In genomic region chr11:17052476-17053049, GRCm38 (mm10) we compare ENCODE assay signal across 8 mouse cellular contexts. TPM values are rescaled to one million over a fixed set of nuclear protein-coding genes. Genes with fewer than 3 reads are reported as not detected.
A peak's percentile ranks its signal among the peaks of the same experiment; 100 is the strongest.
DNase-seq lines count a peak whose midpoint lies in the region; ATAC-seq lines count a peak whose summit lies in the region.

No protein-coding gene starts in this region.

- peaks cover 54% of the 10 kb centered on the region for H3K79me2 ChIP-seq in macrophage (ENCODE audit: inconsistent target)

- peak overlapping the region; percentile 87 for H3K9ac ChIP-seq in forebrain, embryonic 13.5 days
- H3K9ac ChIP-seq in intestine, embryonic 15.5 days = peak overlapping the region; percentile 57

- WGBS in forebrain, embryonic 13.5 days = 18% methylated on average over 6 of the region's 6 CpGs
- 18% methylated on average over 6 of the region's 6 CpGs for WGBS in intestine, embryonic 15.5 days
- 23% methylated on average over 6 of the region's 6 CpGs for WGBS in macrophage (ENCODE audit: missing documents)

- H3K27ac ChIP-seq in forebrain, embryonic 13.5 days = peak overlapping the region; percentile 77
- peak overlapping the region; percentile 77; the same call in 1 of the 2 replicates for H3K27ac ChIP-seq in intestine, embryonic 15.5 days
- H3K27ac ChIP-seq in macrophage = peak overlapping the region; percentile 98

- ATAC-seq in forebrain, embryonic 13.5 days = 0 out of 2 replicates have a peak, but pooled peaks have one; percentile 1
- no peak; the same call in 1 of the 2 replicates for ATAC-seq in intestine, embryonic 15.5 days

- DNase-seq in heart, adult 11 months = peak; percentile 87
- no peak for DNase-seq in heart, postnatal 36 days
- DNase-seq in brain, embryonic 18.5 days (ENCODE audit: low read depth, low spot score) = peak; percentile 3
- DNase-seq in telencephalon, adult 2 months (ENCODE audit: low read depth, low spot score) = peak; percentile 35
- no peak for DNase-seq in natural killer cell, adult 2 months (ENCODE audit: low spot score in 2 of 2)

- H3K4me1 ChIP-seq in forebrain, embryonic 13.5 days = peaks cover 17% of the 10 kb centered on the region
- no peaks in the 10 kb centered on the region for H3K4me1 ChIP-seq in intestine, embryonic 15.5 days (replicated peaks)

- peak overlapping the region; percentile 74 for H3K4me3 ChIP-seq in forebrain, embryonic 13.5 days
- H3K4me3 ChIP-seq in intestine, embryonic 15.5 days (replicated peaks) = peak overlapping the region; percentile 54
- peak overlapping the region; percentile 90 for H3K4me3 ChIP-seq in macrophage (ENCODE audit: inconsistent target)

- intact Hi-C loops in heart, postnatal 36 days (cut with DNase I) = loop anchor here (5.0 kb wide), 1 partner anchor 160 kb away; the partner anchor contains the start of gene Pno1

- peak overlapping the region; percentile 74 for H3K4me2 ChIP-seq in forebrain, embryonic 13.5 days
- peak overlapping the region; percentile 76 for H3K4me2 ChIP-seq in intestine, embryonic 15.5 days (replicated peaks)

- no peaks in the 10 kb centered on the region for H3K27me3 ChIP-seq in forebrain, embryonic 13.5 days
- H3K27me3 ChIP-seq in intestine, embryonic 15.5 days (replicated peaks) = 0 out of 2 replicates have a peak, but pooled peaks cover 3% of the 10 kb centered on the region

- no peaks in the 10 kb centered on the region for H3K36me3 ChIP-seq in forebrain, embryonic 13.5 days (ENCODE audit: poor library complexity, severe bottlenecking)
- no peaks in the 10 kb centered on the region for H3K36me3 ChIP-seq in intestine, embryonic 15.5 days
- no peaks in the 10 kb centered on the region; the same call in 1 of the 2 replicates for H3K36me3 ChIP-seq in macrophage (ENCODE audit: inconsistent target)

- H3K9me3 ChIP-seq in forebrain, embryonic 13.5 days (replicated peaks) = no peaks in the 10 kb centered on the region
- no peaks in the 10 kb centered on the region for H3K9me3 ChIP-seq in intestine, embryonic 15.5 days

RNA-seq across cellular contexts. Expression of gene Plek, which starts 0.4 kb away (rescaled TPM):
- total RNA-seq in heart, postnatal 36 days (2021) = 1 to 10 TPM; 4.7 to 4.9 TPM
- 2.0 and 2.6 TPM in 2 replicates for polyA plus RNA-seq in forebrain, embryonic 13.5 days (2015; fragmentation: Nextera tagmentation; extraction: Ambion mirVana)
- polyA plus RNA-seq in intestine, embryonic 15.5 days (2015; fragmentation: Nextera tagmentation; extraction: Ambion mirVana) = 2.2 and 2.6 TPM in 2 replicates
- total RNA-seq in macrophage (2018; cell fraction: chromatin; rRNA removed) = 1,000 to 10,000 TPM in 12 of 26 experiments, 100 to 1,000 TPM in 14; 136 to 4,950 (median 890) TPM
- 1,000 to 10,000 TPM in 10 of 26 experiments, 100 to 1,000 TPM in 16; 336 to 3,058 (median 806) TPM for total RNA-seq in macrophage (2018; cell fraction: cytosol; rRNA removed)
- total RNA-seq in macrophage (2018; cell fraction: nucleus; rRNA removed) = 1,000 to 10,000 TPM in 13 of 26 experiments, 100 to 1,000 TPM in 13; 238 to 4,489 (median 972) TPM
- 380 to 752 TPM (median 430 TPM) in 3 replicates for polyA plus RNA-seq in macrophage (2018)

RNA-seq across cellular contexts. Expression of gene Cnrip1, which starts 1.2 kb away (rescaled TPM):
- total RNA-seq in heart, postnatal 36 days (2021) = 1 to 10 TPM; 4.2 to 4.5 TPM
- 63.7 and 75.7 TPM in 2 replicates for polyA plus RNA-seq in forebrain, embryonic 13.5 days (2015; fragmentation: Nextera tagmentation; extraction: Ambion mirVana)
- polyA plus RNA-seq in intestine, embryonic 15.5 days (2015; fragmentation: Nextera tagmentation; extraction: Ambion mirVana) = 24.3 and 25.6 TPM in 2 replicates
- total RNA-seq in macrophage (2018; cell fraction: chromatin; rRNA removed) = 100 to 1,000 TPM in 13 of 26 experiments, 10 to 100 TPM in 13; 22.6 to 546 (median 112) TPM
- 100 to 1,000 TPM in 13 of 26 experiments, 10 to 100 TPM in 13; 26.2 to 266 (median 117) TPM for total RNA-seq in macrophage (2018; cell fraction: cytosol; rRNA removed)
- 100 to 1,000 TPM in 14 of 26 experiments, 10 to 100 TPM in 12; 23.1 to 714 (median 147) TPM for total RNA-seq in macrophage (2018; cell fraction: nucleus; rRNA removed)
- 75.3 to 234 TPM (median 186 TPM) in 3 replicates for polyA plus RNA-seq in macrophage (2018)

Comparison
In these comparisons a context has a peak if more than half of its experiments do, and no peak if none do; other contexts are left out.
1. DNase-seq: peak in heart, adult 11 months (single experiment), brain, embryonic 18.5 days (single experiment) and telencephalon, adult 2 months (single experiment); none in heart, postnatal 36 days (0 of 2) and natural killer cell, adult 2 months (0 of 2).
2. RNA of gene Plek, which starts 0.4 kb away (polyA plus RNA-seq): 380 to 752 TPM in macrophage; 2.2 to 2.6 TPM in intestine, embryonic 15.5 days and 2.0 to 2.6 TPM in forebrain, embryonic 13.5 days; every median in the first group is over 100 times any median in the second.
3. Peak in every context shown above with its lines, with median percentiles within 50 percentile points of each other: H3K27ac ChIP-seq and H3K4me3 ChIP-seq.